Mouse (Mus musculus) erythroblast, embryonic 14.5 days (primary cell): ENCODE results near the gene Mtmr2.

Experiments
- GATA1 ChIP-seq: IDR thresholded peaks from 2 replicates; pipeline ENCODE4 v1.6.1; 2012; ENCODE audit warnings: low read length, inconsistent platforms, mixed read lengths
- TAL1 ChIP-seq: IDR thresholded peaks from 3 replicates; pipeline ENCODE4 v1.6.1; 2012; ENCODE audit warnings: low read length, inconsistent platforms, mixed read lengths

- TF ChIP-seq GATA1 = no peak
- no peak for TF ChIP-seq TAL1
These were observed 46.5 kb downstream of the Mtmr2 start for GRCm38 (mm10) chr9:13794756-13795155.
